Mouse (Mus musculus) ES-E14 (cell line): Measurements from ENCODE around the gene Tpte.

Source experiments
- CHD2 ChIP-seq: IDR thresholded peaks from 2 replicates; pipeline ENCODE4 v1.6.1; 2014; ENCODE audit warnings: mild to moderate bottlenecking, low read depth, low read length, inconsistent platforms
- HCFC1 ChIP-seq: IDR thresholded peaks from 2 replicates; pipeline ENCODE4 v1.6.1; 2012; ENCODE audit warnings: low read length, inconsistent platforms, borderline replicate concordance; ENCODE audit not compliant: insufficient read depth
- MAFK ChIP-seq: IDR thresholded peaks from 2 replicates; pipeline ENCODE4 v1.6.1; 2014; ENCODE audit warnings: mild to moderate bottlenecking, low read depth, low read length, inconsistent platforms; ENCODE audit not compliant: insufficient read depth
- ZNF384 ChIP-seq: IDR thresholded peaks from 2 replicates; pipeline ENCODE4 v1.6.1; 2012; ENCODE audit warnings: low read depth, low read length, inconsistent platforms

- TF ChIP-seq ZNF384 (no peak), CHD2 (no peak), HCFC1 (no peak), MAFK (no peak)
These were observed 106.6 kb downstream of the Tpte start for GRCm38 (mm10) chr8:22389874-22390273.
